Mouse (Mus musculus): ENCODE measurements around the gene Olfr1508. TPM values are rescaled to one million over a fixed set of nuclear protein-coding genes. Genes with fewer than 3 reads are reported as not detected.

Gene Olfr1508
- polyA plus RNA-seq (2012; rRNA removed) = not detected in 2 replicates

DNA sequence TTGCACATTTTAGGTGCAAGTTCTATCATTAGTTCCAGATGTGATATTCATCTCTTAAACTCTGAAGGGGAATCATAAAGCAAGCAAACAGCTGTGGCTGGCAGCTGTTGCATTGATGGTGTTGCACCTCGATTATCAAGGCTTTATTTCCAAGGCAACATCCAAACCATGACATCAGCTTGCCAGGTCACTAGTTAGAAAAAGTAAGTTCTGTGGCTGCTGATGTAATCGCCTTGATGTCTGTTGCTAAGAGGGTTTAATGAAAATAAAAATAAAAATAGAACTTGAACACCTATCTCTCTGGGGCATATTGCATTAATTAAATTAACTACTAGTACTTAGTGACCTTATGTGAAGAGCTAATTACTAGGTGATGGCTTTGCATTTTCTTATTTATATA lies at the start of gene Olfr1508:
TSS of gene Olfr1508 (minus strand) at position 101 of the 400 bp plus-strand sequence.
- no peaks in the 10 kb centered on the region for H3K36me3 ChIP-seq (ENCODE audit: control insufficient read depth, insufficient read depth, low read length)
- H3K4me1 ChIP-seq (ENCODE audit: control insufficient read depth, insufficient read depth, insufficient read length) = no peaks in the 10 kb centered on the region
- DNase-seq (ENCODE audit: low read depth in 1 of 2, low spot score in 2 of 2) = no peak
- TF ChIP-seq POLR2A (IDR thresholded peaks at IDR 0.05; ENCODE audit: low read depth, low read length) = no peak
- no peak for TF ChIP-seq CTCF (IDR thresholded peaks at IDR 0.05; ENCODE audit: extremely low read depth, insufficient read depth, insufficient read length, insufficient replicate concordance)
- H3K27me3 ChIP-seq (ENCODE audit: control insufficient read depth, insufficient read depth, low read length) = no peaks in the 10 kb centered on the region
- no peak within 1 kb of the TSS for H3K4me3 ChIP-seq (ENCODE audit: extremely low read depth, insufficient read depth, insufficient read length)
- 83% methylated on average over 2 of the region's 2 CpGs for WGBS
- no peak within 1 kb of the TSS for H3K27ac ChIP-seq (ENCODE audit: insufficient read depth, low read length)

DNA sequence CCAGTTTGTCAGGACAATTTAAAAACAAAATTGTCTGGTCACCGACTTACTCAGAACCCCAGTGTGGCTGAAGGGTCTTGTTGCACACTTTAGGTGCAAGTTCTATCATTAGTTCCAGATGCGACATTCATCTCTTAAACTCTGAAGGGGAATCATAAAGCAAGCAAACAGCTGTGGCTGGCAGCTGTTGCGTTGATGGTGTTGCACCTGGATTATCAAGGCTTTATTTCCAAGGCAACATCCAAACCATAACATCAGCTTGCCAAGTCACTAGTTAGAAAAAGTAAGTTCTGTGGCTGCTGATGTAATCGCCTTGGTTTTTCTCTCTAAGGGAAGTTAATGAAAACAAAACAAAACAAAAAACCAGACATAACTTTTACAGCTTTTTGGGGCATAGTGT lies 28.2 kb upstream of the Olfr1508 start, which contains the start of gene Olfr1507:
TSS of gene Olfr1507 (minus strand) at position 234 of the 400 bp plus-strand sequence.
- DNase-seq (ENCODE audit: low read depth in 1 of 2, low spot score in 2 of 2) = no peak
- no peaks in the 10 kb centered on the region for H3K27me3 ChIP-seq (ENCODE audit: control insufficient read depth, insufficient read depth, low read length)
- no peak for TF ChIP-seq POLR2A (IDR thresholded peaks at IDR 0.05; ENCODE audit: low read depth, low read length)
- TF ChIP-seq CTCF (IDR thresholded peaks at IDR 0.05; ENCODE audit: extremely low read depth, insufficient read depth, insufficient read length, insufficient replicate concordance) = no peak
- H3K4me3 ChIP-seq (ENCODE audit: extremely low read depth, insufficient read depth, insufficient read length) = no peak within 1 kb of the TSS
- H3K27ac ChIP-seq (ENCODE audit: insufficient read depth, low read length) = no peak within 1 kb of the TSS
- 62% methylated on average over 4 of the region's 4 CpGs for WGBS
- no peaks in the 10 kb centered on the region for H3K36me3 ChIP-seq (ENCODE audit: control insufficient read depth, insufficient read depth, low read length)
- no peaks in the 10 kb centered on the region for H3K4me1 ChIP-seq (ENCODE audit: control insufficient read depth, insufficient read depth, insufficient read length)

GRCm38 (mm10) chr14:52465738-52466137 lies 1.6 kb downstream of the Olfr1508 start:
- no peaks in the 10 kb centered on the region for H3K27me3 ChIP-seq (ENCODE audit: control insufficient read depth, insufficient read depth, low read length)
- TF ChIP-seq POLR2A (IDR thresholded peaks at IDR 0.05; ENCODE audit: low read depth, low read length) = no peak
- no peak for TF ChIP-seq CTCF (IDR thresholded peaks at IDR 0.05; ENCODE audit: extremely low read depth, insufficient read depth, insufficient read length, insufficient replicate concordance)
- DNase-seq (ENCODE audit: low read depth in 1 of 2, low spot score in 2 of 2) = no peak
- no peaks in the 10 kb centered on the region for H3K4me1 ChIP-seq (ENCODE audit: control insufficient read depth, insufficient read depth, insufficient read length)
- no peaks in the 10 kb centered on the region for H3K36me3 ChIP-seq (ENCODE audit: control insufficient read depth, insufficient read depth, low read length)
- no peak overlapping the region for H3K27ac ChIP-seq (ENCODE audit: insufficient read depth, low read length)
- no peak overlapping the region for H3K4me3 ChIP-seq (ENCODE audit: extremely low read depth, insufficient read depth, insufficient read length)
- WGBS = 89% methylated on average over 1 of the region's 1 CpGs

DNA sequence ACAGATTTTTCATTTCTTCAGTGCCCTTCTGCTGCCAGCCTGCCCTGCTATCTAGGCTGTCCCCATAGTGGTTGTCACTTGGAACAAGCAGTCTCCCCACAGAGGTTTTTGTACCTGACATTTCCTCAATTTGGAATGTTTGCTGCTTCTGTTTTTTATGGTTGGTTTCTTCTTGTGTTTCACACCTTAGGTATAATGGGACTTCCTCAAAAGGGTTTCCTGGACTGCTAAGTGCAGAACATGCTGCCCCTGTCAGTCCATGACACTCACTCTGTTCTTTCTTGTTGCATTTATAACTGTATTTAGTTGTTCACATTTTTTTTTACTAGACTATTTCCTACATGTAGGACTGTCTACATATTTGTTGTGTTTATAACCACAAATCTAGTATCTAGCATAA lies 5.4 kb downstream of the Olfr1508 start:
- Histone ChIP-seq H3K27me3 (ENCODE audit: control insufficient read depth, insufficient read depth, low read length) (no peaks in the 10 kb centered on the region), H3K4me1 (ENCODE audit: control insufficient read depth, insufficient read depth, insufficient read length) (no peaks in the 10 kb centered on the region), H3K36me3 (ENCODE audit: control insufficient read depth, insufficient read depth, low read length) (no peaks in the 10 kb centered on the region), H3K4me3 (ENCODE audit: extremely low read depth, insufficient read depth, insufficient read length) (no peak overlapping the region), H3K27ac (ENCODE audit: insufficient read depth, low read length) (no peak overlapping the region)
- TF ChIP-seq POLR2A (IDR thresholded peaks at IDR 0.05; ENCODE audit: low read depth, low read length) (no peak), CTCF (IDR thresholded peaks at IDR 0.05; ENCODE audit: extremely low read depth, insufficient read depth, insufficient read length, insufficient replicate concordance) (no peak)
- no peak for DNase-seq (ENCODE audit: low read depth in 1 of 2, low spot score in 2 of 2)

DNA sequence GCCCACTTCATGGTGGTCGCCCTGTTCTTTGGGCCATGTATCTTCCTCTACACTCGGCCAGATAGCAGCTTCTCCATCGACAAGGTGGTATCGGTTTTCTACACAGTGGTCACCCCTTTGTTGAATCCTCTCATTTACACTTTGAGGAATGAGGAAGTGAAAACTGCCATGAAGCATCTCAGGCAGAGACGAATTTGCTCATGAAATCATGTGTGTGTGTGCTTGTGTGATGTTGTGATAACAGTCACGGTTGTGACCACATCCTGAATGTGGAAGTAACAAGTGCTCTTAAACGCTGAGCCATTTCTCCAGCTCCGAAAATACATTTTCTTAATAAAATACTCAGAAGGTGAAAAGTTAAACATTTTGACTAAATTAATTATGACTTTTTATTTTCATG lies 16.2 kb downstream of the Olfr1508 start:
- DNase-seq (ENCODE audit: low read depth in 1 of 2, low spot score in 2 of 2) = peak; percentile 28 to 48
- WGBS = 7% methylated on average over 8 of the region's 8 CpGs
- Histone ChIP-seq H3K4me1 (ENCODE audit: control insufficient read depth, insufficient read depth, insufficient read length) (no peaks in the 10 kb centered on the region; the same call in 1 of the 2 replicates), H3K36me3 (ENCODE audit: control insufficient read depth, insufficient read depth, low read length) (no peaks in the 10 kb centered on the region), H3K27ac (ENCODE audit: insufficient read depth, low read length) (no peak overlapping the region), H3K27me3 (ENCODE audit: control insufficient read depth, insufficient read depth, low read length) (no peaks in the 10 kb centered on the region), H3K4me3 (ENCODE audit: extremely low read depth, insufficient read depth, insufficient read length) (no peak overlapping the region)
- TF ChIP-seq POLR2A (IDR thresholded peaks at IDR 0.05; ENCODE audit: low read depth, low read length) (no peak), CTCF (IDR thresholded peaks at IDR 0.05; ENCODE audit: extremely low read depth, insufficient read depth, insufficient read length, insufficient replicate concordance) (no peak)

DNA sequence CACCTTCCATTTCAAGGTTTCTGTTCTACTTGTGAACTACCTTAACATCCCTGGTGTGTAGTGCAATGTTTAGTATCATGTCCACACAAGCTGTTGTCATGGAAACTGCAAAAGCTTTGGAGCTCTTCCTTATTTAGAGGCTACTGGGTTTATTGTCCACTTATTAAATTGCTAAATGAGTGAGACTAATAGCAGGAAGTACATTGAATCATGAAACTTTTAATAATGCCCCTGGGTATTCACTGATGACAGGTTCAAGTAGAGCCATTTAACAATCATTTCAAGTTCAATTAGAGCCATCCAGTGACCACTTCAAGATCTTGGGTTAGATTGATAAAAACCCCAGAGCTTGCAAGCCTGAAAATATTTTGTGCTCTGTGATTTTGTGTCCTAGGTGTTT lies 24.6 kb downstream of the Olfr1508 start, which contains the start of gene Olfr1509:
TSS of gene Olfr1509 (plus strand) at position 301 of the 400 bp plus-strand sequence.
- no peaks in the 10 kb centered on the region for H3K36me3 ChIP-seq (ENCODE audit: control insufficient read depth, insufficient read depth, low read length)
- no peak within 1 kb of the TSS for H3K4me3 ChIP-seq (ENCODE audit: extremely low read depth, insufficient read depth, insufficient read length)
- no peak within 1 kb of the TSS for H3K27ac ChIP-seq (ENCODE audit: insufficient read depth, low read length)
- no peak for DNase-seq (ENCODE audit: low read depth in 1 of 2, low spot score in 2 of 2)
- no peak for TF ChIP-seq POLR2A (IDR thresholded peaks at IDR 0.05; ENCODE audit: low read depth, low read length)
- no peak for TF ChIP-seq CTCF (IDR thresholded peaks at IDR 0.05; ENCODE audit: extremely low read depth, insufficient read depth, insufficient read length, insufficient replicate concordance)
- no peaks in the 10 kb centered on the region for H3K4me1 ChIP-seq (ENCODE audit: control insufficient read depth, insufficient read depth, insufficient read length)
- H3K27me3 ChIP-seq (ENCODE audit: control insufficient read depth, insufficient read depth, low read length) = no peaks in the 10 kb centered on the region

DNA sequence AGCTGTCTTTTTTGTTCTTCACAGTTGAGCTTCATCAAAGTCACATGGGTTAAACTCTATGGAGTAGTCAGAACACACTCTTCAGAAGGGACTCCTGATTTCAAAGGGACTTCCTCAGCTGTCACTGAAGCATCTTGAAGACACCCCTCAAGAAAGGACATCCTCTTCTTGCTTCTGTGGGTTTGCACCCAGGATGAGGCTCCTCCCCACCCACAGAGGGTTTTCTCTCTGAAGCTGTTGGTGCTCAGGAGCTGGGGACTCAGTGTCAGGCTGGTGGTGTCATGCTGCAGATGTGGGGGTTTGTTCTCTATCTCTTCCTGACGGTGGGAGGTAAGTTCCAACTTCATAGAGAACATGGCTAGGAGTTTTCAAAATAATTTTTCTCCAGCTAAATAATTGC lies 39.6 kb downstream of the Olfr1508 start:
- peak; percentile 5 to 17 for DNase-seq (ENCODE audit: low read depth in 1 of 2, low spot score in 2 of 2)
- Histone ChIP-seq H3K27me3 (ENCODE audit: control insufficient read depth, insufficient read depth, low read length) (no peaks in the 10 kb centered on the region), H3K4me1 (ENCODE audit: control insufficient read depth, insufficient read depth, insufficient read length) (no peaks in the 10 kb centered on the region), H3K27ac (ENCODE audit: insufficient read depth, low read length) (no peak overlapping the region), H3K4me3 (ENCODE audit: extremely low read depth, insufficient read depth, insufficient read length) (no peak overlapping the region), H3K36me3 (ENCODE audit: control insufficient read depth, insufficient read depth, low read length) (no peaks in the 10 kb centered on the region)
- 59% methylated on average over 1 of the region's 1 CpGs for WGBS
- no peak for TF ChIP-seq CTCF (IDR thresholded peaks at IDR 0.05; ENCODE audit: extremely low read depth, insufficient read depth, insufficient read length, insufficient replicate concordance)
- TF ChIP-seq POLR2A (IDR thresholded peaks at IDR 0.05; ENCODE audit: low read depth, low read length) = no peak

Measured in spleen, adult 2 months (tissue).